Mouse (Mus musculus): ENCODE measurements at regions not wholly inside any gene's neighbourhood (a gene's known extent, or its start where the extent isn't known, plus 50 kb on each side); places are given as distances from the start of the nearest gene placed in this dataset.

GRCm38 (mm10) chr9:50395543-50395942 lies 50.8 kb upstream of the Rpl10-ps3 start:
- ATAC-seq, result no peak

GRCm38 (mm10) chr9:50396051-50396450 lies 51.3 kb upstream of the Rpl10-ps3 start:
- no peak for ATAC-seq

GRCm38 (mm10) chr9:50408396-50408795 lies 63.6 kb upstream of the Rpl10-ps3 start:
- no peak for ATAC-seq

- ATAC-seq, result no peak
These were observed 64.1 kb upstream of the Rpl10-ps3 start for GRCm38 (mm10) chr9:50408845-50409244.

- ATAC-seq, result no peak
These were observed 68.2 kb upstream of the Rpl10-ps3 start for GRCm38 (mm10) chr9:50412986-50413385.

GRCm38 (mm10) chr9:50413514-50414335 lies 69.0 kb upstream of the Rpl10-ps3 start:
- no peak for ATAC-seq

- ATAC-seq, result no peak
These were observed 70.1 kb upstream of the Rpl10-ps3 start for GRCm38 (mm10) chr9:50414796-50415340.

GRCm38 (mm10) chr9:50416677-50417076 lies 71.9 kb upstream of the Rpl10-ps3 start:
- ATAC-seq, result peak; percentile 64

- no peak for ATAC-seq
These were observed 73.3 kb upstream of the Plet1 start for GRCm38 (mm10) chr9:50421061-50421460.

- ATAC-seq, result no peak
These were observed 72.6 kb upstream of the Plet1 start for GRCm38 (mm10) chr9:50421572-50422285.

- no peak for ATAC-seq
These were observed 68.3 kb upstream of the Plet1 start for GRCm38 (mm10) chr9:50425866-50426495.

GRCm38 (mm10) chr9:50430147-50430546 lies 64.2 kb upstream of the Plet1 start:
- no peak for ATAC-seq

- ATAC-seq, result no peak
These were observed 60.8 kb upstream of the Plet1 start for GRCm38 (mm10) chr9:50433525-50433924.

GRCm38 (mm10) chr9:50433978-50434377 lies 60.3 kb upstream of the Plet1 start:
- ATAC-seq, result no peak

GRCm38 (mm10) chr9:50437830-50438722 lies 56.2 kb upstream of the Plet1 start:
- no peak for ATAC-seq

- no peak for ATAC-seq
These were observed 55.6 kb upstream of the Plet1 start for GRCm38 (mm10) chr9:50438738-50439137.

- ATAC-seq, result no peak
These were observed 54.1 kb upstream of the Plet1 start for GRCm38 (mm10) chr9:50440222-50440621.

GRCm38 (mm10) chr9:50440689-50441088 lies 53.6 kb upstream of the Plet1 start:
- ATAC-seq, result no peak

GRCm38 (mm10) chr9:50443708-50444463 lies 50.4 kb upstream of the Plet1 start:
- ATAC-seq, result no peak
